Mouse (Mus musculus): ENCODE measurements around the gene Asgr2.

GRCm38 (mm10) chr11:70097396-70097795 lies 5.0 kb downstream of the Asgr2 start:
- TF ChIP-seq POLR2A (IDR thresholded peaks at IDR 0.05; ENCODE audit: borderline replicate concordance, low read depth, low read length): no peak
- no peak for TF ChIP-seq CTCF (IDR thresholded peaks at IDR 0.05; ENCODE audit: low read depth, low read length)
